Mouse (Mus musculus) adrenal gland, adult (tissue): ENCODE data around the gene Ugcg.
A peak's percentile ranks its signal among the peaks of the same experiment; 100 is the strongest.

Source experiments
- DNase-seq, 2 experiments: peaks; one replicate each; pipeline ENCODE4 v3.0.0; 2022 to 2023; ENCODE audit warnings: low spot score in 1 of 2; ENCODE audit not compliant: inconsistent age in 2 of 2

Gene Ugcg

DNA sequence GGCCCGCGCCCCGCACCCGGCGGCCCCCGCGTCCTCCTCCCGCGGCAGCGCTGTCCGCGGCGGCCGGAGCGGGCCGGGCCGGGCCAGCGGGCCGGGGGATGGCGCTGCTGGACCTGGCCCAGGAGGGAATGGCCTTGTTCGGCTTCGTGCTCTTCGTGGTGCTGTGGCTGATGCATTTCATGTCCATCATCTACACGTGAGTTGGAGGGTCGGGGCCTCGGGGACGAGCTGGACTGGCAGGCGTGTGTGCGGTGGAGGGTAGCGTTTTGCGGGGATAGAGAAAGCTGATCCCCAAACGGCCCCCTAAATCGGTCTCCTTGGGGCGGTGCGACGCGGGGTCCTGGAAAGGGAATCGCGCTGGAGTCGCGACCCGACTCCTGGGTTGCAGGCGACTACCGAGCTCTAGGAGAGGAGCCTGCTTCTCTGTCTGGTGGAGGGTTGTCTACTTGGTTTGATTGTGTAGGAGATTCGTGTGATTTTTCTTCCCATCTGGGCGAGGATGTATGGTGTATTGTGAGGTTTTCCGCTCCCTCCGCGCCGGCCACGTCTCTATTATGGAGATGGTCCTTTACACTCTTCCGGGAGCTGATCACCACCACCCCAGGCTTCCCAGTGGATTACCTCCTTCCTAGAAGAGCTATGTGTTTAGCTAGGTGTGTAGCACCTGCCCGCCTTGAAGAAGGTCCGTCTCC is 635 bp downstream of the Ugcg start:
- DNase-seq: peak in 1 of 2 experiments; percentile 87

- peak in 1 of 2 experiments; percentile 36 for DNase-seq
Observed at GRCm38 (mm10) chr4:59190650-59191424, 1.8 kb downstream of the Ugcg start.

GRCm38 (mm10) chr4:59194731-59195496 is 5.9 kb downstream of the Ugcg start:
- DNase-seq: peak in 1 of 2 experiments; percentile 25

DNA sequence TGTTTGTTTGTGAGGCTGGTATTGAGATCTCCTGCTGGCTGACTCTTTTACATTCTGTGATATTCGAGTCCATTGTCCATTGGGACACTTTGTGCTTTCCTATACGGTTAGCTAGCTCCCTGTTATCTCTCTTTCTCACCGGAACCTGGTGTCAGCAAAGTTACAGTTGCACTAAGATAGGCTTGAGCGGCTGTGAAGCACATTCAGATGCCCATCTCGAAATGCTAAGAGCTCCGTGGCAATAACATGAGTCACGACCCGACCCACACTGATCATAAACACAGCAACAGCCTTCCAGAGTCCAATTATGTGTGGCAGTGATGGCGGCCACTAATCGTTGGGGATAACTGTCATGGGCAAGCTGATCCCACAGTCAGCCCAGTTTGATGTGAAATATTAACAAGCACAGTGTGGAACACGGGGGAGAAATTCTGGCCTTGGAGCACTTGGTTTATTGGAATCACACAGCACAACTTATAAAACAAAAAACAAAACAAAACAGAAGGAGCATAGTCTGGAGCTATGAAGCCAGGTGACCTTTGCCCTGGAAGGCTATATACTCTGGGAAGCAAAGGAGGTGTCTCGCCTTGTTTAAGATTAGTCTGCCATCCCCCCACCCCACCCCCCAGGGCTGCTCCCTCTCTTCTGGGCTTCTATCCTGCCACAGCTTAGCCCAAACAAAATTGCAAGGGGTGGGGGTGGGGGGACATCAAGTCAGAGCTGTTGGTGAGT is 7.5 kb downstream of the Ugcg start:
- DNase-seq: peak in 1 of 2 experiments; percentile 57

DNA sequence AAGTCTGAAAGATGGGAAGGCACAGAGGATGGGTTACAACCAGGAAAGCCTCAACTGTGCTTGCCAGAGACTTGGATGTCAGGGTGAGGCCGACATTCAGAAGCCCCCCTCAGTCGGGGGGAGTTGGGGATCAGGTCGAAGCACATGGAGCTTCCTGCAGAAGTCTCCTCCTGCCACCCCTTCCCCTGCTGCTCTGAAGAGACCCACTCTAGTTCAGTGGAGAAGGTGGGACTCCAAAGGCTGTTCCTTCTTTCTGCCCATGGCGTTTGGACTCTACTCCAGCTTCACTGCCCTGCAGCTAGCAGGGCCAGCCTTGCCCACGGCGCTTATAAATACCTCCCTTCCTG is 8.0 kb downstream of the Ugcg start:
- DNase-seq: no peak

DNA sequence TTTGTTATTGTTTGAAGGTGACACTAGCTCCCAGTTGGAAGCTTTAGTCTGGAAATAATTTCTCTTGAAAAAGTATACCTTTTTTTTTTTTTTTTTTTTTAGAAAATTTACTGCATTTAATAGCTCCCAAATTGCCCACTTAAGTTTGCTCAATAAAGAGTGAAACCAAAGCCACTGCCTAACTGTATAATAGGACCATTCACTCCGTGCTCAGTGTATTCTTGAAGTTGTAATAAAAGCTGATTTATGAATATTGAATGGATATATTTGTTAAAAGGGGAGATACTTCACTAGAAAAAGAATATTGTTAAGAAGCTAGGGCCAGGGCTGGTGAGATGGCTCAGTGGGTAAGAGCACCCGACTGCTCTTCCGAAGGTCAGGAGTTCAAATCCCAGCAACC is 8.4 kb downstream of the Ugcg start:
- no peak for DNase-seq

GRCm38 (mm10) chr4:59199341-59199740 is 10.3 kb downstream of the Ugcg start:
- peak; percentile 50 to 83 for DNase-seq

DNA sequence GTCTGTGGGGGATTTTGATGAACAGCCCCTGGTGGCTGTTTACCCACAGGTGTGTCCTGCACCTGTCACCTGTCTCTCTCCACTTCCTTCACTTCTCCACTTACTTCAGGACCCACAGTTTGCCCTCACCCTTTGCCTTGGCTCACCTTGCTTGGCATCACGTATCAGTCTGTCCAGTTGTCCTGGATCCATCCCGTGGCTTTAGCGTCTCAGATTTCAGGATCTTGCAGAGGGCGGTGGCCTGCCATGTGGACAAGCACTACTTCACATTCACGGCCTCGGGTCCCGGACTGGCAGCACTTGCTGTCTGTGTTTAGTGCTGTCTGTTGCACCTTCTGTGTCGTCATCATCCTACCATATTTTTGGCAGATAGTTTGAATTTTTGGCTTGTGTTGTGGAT is 10.7 kb downstream of the Ugcg start:
- peak in 1 of 2 experiments; percentile 20 for DNase-seq

GRCm38 (mm10) chr4:59200636-59201035 is 11.6 kb downstream of the Ugcg start:
- no peak for DNase-seq

GRCm38 (mm10) chr4:59204616-59205015 is 15.6 kb downstream of the Ugcg start:
- DNase-seq: no peak

- no peak for DNase-seq
Observed at GRCm38 (mm10) chr4:59205758-59206340, 16.8 kb downstream of the Ugcg start.

DNA sequence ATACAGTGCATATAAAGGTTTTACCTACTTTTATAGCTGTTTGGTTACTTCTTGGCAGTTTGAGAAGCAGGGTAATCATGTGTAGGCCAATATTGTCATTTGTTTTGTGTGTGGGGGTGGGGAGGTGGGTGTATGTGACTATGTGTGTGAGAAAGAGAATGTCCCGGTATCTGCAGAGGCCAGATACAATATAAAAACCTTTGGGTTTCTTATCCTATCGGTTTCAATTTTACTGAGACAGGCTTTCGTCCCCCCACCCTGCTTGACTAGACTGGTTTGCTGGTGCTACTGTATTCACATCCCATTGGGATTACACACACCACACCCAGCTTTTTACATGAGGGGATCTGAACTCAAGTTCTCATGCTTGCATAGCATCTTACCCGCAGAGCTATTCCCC is 17.5 kb downstream of the Ugcg start:
- DNase-seq: no peak

GRCm38 (mm10) chr4:59208607-59209006 is 19.6 kb downstream of the Ugcg start:
- DNase-seq: no peak

DNA sequence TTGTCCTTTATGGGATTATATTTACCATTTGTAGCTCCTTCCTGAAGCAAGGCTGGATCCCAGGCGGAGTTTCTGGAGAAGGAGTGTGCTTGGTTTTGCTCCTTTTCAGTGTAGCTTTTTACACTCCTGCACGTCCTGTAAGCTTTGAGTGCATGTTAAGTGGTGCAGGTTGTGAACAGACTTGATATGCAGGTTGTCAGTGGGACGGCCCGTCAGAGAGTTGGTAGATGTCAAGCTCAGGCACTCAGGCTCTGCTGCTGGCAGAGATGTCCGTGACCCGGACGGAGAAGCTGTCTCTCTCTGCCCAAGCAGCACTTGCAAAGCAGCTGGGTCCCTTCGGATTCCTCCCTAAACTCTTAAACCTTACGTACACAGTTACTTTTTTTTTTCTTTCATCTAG is 22.1 kb downstream of the Ugcg start:
- DNase-seq: no peak

- no peak for DNase-seq
Observed at GRCm38 (mm10) chr4:59213833-59214232, 24.8 kb downstream of the Ugcg start.

GRCm38 (mm10) chr4:59214695-59215094 is 25.6 kb downstream of the Ugcg start:
- DNase-seq: no peak

DNA sequence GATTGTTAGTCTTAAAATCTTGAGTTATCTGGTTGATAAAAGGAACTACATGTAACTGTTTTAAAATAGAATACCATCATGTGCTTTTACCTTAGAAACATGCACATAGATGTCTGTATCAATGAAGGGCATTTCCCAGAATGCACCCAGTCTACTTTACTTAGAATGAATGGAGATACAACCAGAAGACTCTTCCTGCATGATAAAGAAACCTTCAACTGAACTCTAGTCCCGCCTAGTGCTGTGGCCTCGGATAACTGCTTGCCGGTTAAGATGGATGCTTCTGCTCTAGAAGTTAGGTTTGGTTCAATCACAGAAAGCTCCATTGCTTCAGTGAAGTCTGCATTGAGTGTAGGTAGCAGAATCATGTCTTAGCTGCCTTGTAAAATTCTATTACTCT is 26.5 kb downstream of the Ugcg start:
- DNase-seq: no peak

DNA sequence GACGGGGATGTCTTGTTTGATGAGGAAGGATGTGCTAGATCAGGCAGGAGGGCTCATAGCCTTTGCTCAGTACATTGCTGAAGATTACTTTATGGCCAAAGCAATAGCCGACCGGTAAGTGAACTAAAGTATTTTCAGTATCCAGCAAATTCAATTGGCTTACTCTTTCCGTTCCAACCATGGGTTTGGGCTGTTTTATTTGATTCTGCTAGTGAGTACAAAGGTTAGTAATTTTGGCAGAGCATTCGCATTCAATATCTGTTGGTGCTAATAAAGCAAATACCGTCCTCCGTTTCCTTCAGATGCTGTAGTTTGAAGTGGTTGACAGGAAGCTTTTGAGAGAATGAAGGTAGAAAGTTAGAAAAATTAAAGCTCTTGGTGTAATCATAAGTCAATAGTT is 28.0 kb downstream of the Ugcg start:
- DNase-seq: no peak

DNA sequence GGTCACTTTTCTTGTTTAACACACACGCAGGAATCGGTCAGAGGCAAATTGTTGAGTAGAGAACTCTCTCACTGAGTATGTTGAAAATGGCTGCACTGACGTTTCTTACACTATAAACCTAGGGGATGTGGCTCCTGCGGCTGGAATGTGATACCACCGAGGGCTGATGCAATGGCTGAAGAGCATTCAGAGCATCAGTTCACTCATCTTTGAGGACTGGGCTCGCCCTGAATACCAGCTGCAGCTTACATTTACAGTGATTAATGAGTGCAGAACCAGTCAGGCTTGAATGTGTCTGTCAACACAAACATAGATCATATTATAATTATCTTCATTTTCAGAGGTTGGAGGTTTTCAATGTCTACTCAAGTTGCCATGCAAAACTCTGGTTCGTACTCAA is 29.1 kb downstream of the Ugcg start:
- DNase-seq: no peak

DNA sequence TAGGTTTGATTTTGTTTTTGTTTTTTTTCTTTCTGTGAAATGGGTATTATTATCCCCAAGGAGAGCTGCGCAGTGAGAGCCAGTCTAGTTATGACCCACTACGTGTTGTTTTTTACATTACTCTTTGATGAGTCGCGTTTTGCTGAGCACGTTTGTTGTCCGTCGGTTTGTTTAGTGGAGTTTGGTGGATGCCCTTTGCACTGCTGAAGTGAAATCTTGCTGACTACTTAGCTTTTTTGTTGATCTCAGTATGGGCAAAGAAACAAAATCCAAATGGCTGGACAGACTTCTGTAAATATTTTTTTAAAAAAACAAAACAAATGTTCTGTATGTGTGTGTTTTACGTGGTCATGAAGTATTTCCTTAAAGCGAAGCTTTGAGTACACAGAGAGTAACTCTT is 33.2 kb downstream of the Ugcg start:
- DNase-seq: no peak

DNA sequence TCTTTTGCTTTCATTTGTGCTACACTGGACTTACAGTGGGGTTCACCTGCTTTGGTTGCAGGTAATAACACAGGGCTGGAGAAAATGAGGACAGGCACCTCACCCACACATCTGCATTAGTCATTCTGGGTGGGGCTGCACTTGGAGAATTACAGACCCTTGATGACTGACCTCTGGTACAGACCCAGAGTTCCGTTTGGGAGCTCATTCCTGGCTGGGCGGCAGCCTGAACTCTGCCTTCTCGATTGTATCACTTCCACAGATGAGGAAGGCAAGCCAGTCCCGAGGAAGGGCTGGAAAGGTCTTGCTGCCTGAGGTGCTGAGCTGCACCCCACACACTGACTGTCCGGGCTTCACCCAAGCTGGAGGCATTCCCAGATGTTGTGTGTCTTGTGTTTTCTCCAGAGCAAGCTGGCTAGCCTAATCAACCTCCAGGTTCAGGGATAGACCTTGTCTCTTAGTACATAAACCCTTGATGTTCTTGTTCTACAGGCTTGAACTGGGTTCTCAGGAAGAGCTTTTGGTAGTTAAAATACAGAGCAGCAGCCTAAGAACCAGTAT is 34.1 kb downstream of the Ugcg start:
- DNase-seq: no peak
